In the genomic region with DNA sequence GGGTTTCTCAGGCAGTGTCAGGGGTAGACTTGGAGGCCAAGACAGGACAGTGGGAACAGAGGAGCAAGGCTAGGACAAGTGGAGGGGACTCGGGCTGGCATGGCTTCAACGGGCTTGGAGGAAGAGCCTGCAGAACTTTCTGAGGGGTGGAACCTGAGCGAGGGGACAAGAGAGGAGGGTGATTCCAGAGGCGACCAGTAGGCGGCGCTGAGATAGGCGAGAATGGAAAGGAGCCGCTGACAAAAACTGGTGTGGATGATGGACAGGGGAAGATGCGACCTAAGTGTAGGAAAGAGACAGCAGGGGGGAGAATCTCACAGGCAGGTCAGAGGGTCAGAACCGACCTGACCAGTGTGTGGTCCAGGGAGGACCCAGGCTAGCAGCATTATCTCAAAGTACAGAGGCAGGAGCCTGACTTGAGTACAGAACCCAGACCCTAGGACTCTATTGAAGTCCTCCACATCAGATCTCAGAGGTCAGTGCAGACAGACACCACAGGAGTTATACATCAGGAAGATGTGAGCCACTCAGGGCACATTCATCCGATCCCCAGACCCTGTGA, we compare ENCODE assay signal across 8 mouse cellular contexts. TPM values are rescaled to one million over a fixed set of nuclear protein-coding genes. Genes with fewer than 3 reads are reported as not detected.
DNase-seq lines count a peak whose midpoint lies in the region; ATAC-seq and TF ChIP-seq lines count a peak whose summit lies in the region.

No protein-coding gene starts in this region.

- ATAC-seq in inflammation-experienced regulatory T-cells, adult 6 months = no peak

- no peak overlapping the region for H3K4me3 ChIP-seq in gastrocnemius, adult 2 months
- no peak overlapping the region for H3K4me3 ChIP-seq in layer of hippocampus, adult 2 months

- DNase-seq in 3T3-L1 (ENCODE audit: low read depth, low spot score) = peak; percentile 77
- peak; percentile 51 to 67 for DNase-seq in CD8-positive naive resting alpha-beta T cell, adult 2 months (ENCODE audit: low read depth in 2 of 2, low spot score in 2 of 2)
- peak; percentile 9 for DNase-seq in cerebellum, adult 11-12 months
- DNase-seq in gastrocnemius, adult 2 months = peak; percentile 78
- DNase-seq in layer of hippocampus, adult 2 months (ENCODE audit: low spot score in 2 of 2) = peak; percentile 64 to 86
- peak; percentile 83 for DNase-seq in lung, postnatal 10 days
- DNase-seq in right cerebral cortex, postnatal 4 days = peak; percentile 89

- no peak overlapping the region for H3K27ac ChIP-seq in gastrocnemius, adult 2 months
- H3K27ac ChIP-seq in layer of hippocampus, adult 2 months = 0 out of 2 replicates have a peak overlapping the region, but pooled peaks have one; percentile 28

- peak; percentile 91 for TF ChIP-seq CTCF in gastrocnemius, adult 2 months (IDR thresholded peaks at IDR 0.05)
- TF ChIP-seq CTCF in layer of hippocampus, adult 2 months (conservative IDR thresholded peaks at IDR 0.05) = peak; percentile 93

- intact Hi-C loops in gastrocnemius, adult 2 months (cut with DNase I) = loop anchor here (2.0 kb wide), 1 partner anchor 170 kb away; no protein-coding TSS in a partner anchor

RNA-seq across cellular contexts. Expression of a gene that starts 7.1 kb away (rescaled TPM):
- under 1 TPM in 1 of 2 experiments, not detected in 1; 0.39 TPM for total RNA-seq in gastrocnemius, adult 2 months (2021)
- total RNA-seq in layer of hippocampus, adult 2 months (2021) = 10 to 100 TPM; 37.9 to 39.8 TPM
- not detected for polyA plus RNA-seq in inflammation-experienced regulatory T-cells, adult 6 months (2017; shearing (Covaris generic))

RNA-seq across cellular contexts. Expression of a gene that starts 44.0 kb away (rescaled TPM):
- total RNA-seq in gastrocnemius, adult 2 months (2021) = 1 to 10 TPM; 4.0 to 4.7 TPM
- total RNA-seq in layer of hippocampus, adult 2 months (2021) = 10 to 100 TPM; 20.7 to 20.9 TPM
- polyA plus RNA-seq in inflammation-experienced regulatory T-cells, adult 6 months (2017; shearing (Covaris generic)) = 1 to 10 TPM in 1 of 3 experiments, under 1 TPM in 2; 0.47 to 2.0 (median 0.48) TPM

RNA-seq across cellular contexts. Expression of a gene that starts 44.1 kb away (rescaled TPM):
- total RNA-seq in gastrocnemius, adult 2 months (2021) = 10 to 100 TPM; 71.4 to 81.4 TPM
- 10 to 100 TPM; 56.9 to 69.9 TPM for total RNA-seq in layer of hippocampus, adult 2 months (2021)
- polyA plus RNA-seq in inflammation-experienced regulatory T-cells, adult 6 months (2017; shearing (Covaris generic)) = 100 to 1,000 TPM in 2 of 3 experiments, 10 to 100 TPM in 1; 81.9 to 112 (median 110) TPM

RNA-seq across cellular contexts. Expression of a gene that starts 44.3 kb away (rescaled TPM):
- 10 to 100 TPM; 10.1 to 13.0 TPM for total RNA-seq in gastrocnemius, adult 2 months (2021)
- 10 to 100 TPM; 29.4 to 34.4 TPM for total RNA-seq in layer of hippocampus, adult 2 months (2021)
- polyA plus RNA-seq in inflammation-experienced regulatory T-cells, adult 6 months (2017; shearing (Covaris generic)) = 10 to 100 TPM; 20.2 to 22.3 (median 20.2) TPM

Comparison
In these comparisons a context has a peak if more than half of its experiments do, and no peak if none do; other contexts are left out.
1. DNase-seq: peak in every context shown above with its lines; median percentile 89 in right cerebral cortex, postnatal 4 days; 83 in lung, postnatal 10 days; 78 in gastrocnemius, adult 2 months; 77 in 3T3-L1; 75 in layer of hippocampus, adult 2 months; 59 in CD8-positive naive resting alpha-beta T cell, adult 2 months; 9 in cerebellum, adult 11-12 months.
2. RNA of a gene that starts 7.1 kb away (total RNA-seq): 37.9 to 39.8 TPM in layer of hippocampus, adult 2 months; 0.39 TPM in gastrocnemius, adult 2 months; every median in the first group is over 10 times any median in the second.